ENCODE assay signal across 10 mouse cellular contexts in genomic region chr7:145127180-145127579, GRCm38 (mm10).
DNase-seq lines count a peak whose midpoint lies in the region; ATAC-seq lines count a peak whose summit lies in the region.
"Had no signal": no experiment of that assay in that cellular context is flagged by ENCODE, and none has a peak within 500 bp of the region (broad histone marks: within the 10 kb centered on the region; RNA-seq: fewer than 3 reads in every experiment).

No protein-coding gene starts in this region.

- no peaks in the 10 kb centered on the region for H3K36me3 ChIP-seq in intestine, embryonic 14.5 days (ENCODE audit: control insufficient read depth, insufficient read depth, low read length)
- H3K36me3 ChIP-seq in kidney, embryonic 15.5 days, result no peaks in the 10 kb centered on the region
- H3K36me3 ChIP-seq in stomach, embryonic 15.5 days, result no peaks in the 10 kb centered on the region
- H3K36me3 ChIP-seq: G1E; midbrain, embryonic 12.5 days had no signal

- peak; percentile 16 for DNase-seq in lung, postnatal 25 days (ENCODE audit: low spot score)
- DNase-seq in lung, postnatal 4 days, result no peak
- DNase-seq in intestine, embryonic 14.5 days (ENCODE audit: low spot score), result no peak
- DNase-seq in left cerebral cortex, postnatal 10 days (ENCODE audit: extremely low spot score in 1 of 2, low spot score in 2 of 2), result no peak
- no peak for DNase-seq in frontal cortex, postnatal 36 days (ENCODE audit: low spot score in 2 of 2)

- 34% methylated on average over 4 of the region's 4 CpGs for WGBS in intestine, embryonic 14.5 days
- WGBS in kidney, embryonic 15.5 days, result 27% methylated on average over 4 of the region's 4 CpGs
- 33% methylated on average over 4 of the region's 4 CpGs for WGBS in stomach, embryonic 15.5 days

- peak; percentile 57; the same call in 1 of the 2 replicates for ATAC-seq in intestine, embryonic 14.5 days (replicated peaks; ENCODE audit: low FRiP score, low TSS enrichment, low read depth)
- peak; percentile 80 for ATAC-seq in kidney, embryonic 15.5 days (replicated peaks; ENCODE audit: low FRiP score)
- peak; percentile 74 for ATAC-seq in stomach, embryonic 15.5 days (ENCODE audit: insufficient read depth, low FRiP score, low read depth)
- ATAC-seq: forebrain, embryonic 16.5 days had no signal

- no peak overlapping the region for H3K4me3 ChIP-seq in intestine, embryonic 14.5 days (ENCODE audit: low read depth, low read length)
- H3K4me3 ChIP-seq in kidney, embryonic 15.5 days (replicated peaks), result no peak overlapping the region
- no peak overlapping the region for H3K4me3 ChIP-seq in stomach, embryonic 15.5 days (replicated peaks)
- H3K4me3 ChIP-seq: midbrain, embryonic 12.5 days had no signal

- no peak overlapping the region for H3K4me2 ChIP-seq in intestine, embryonic 14.5 days (ENCODE audit: low read length)
- 0 out of 2 replicates have a peak overlapping the region, but pooled peaks have one; percentile 25 for H3K4me2 ChIP-seq in kidney, embryonic 15.5 days
- no peak overlapping the region for H3K4me2 ChIP-seq in stomach, embryonic 15.5 days
- H3K4me2 ChIP-seq: midbrain, embryonic 12.5 days had no signal

- H3K27ac ChIP-seq in intestine, embryonic 14.5 days (ENCODE audit: low read depth), result no peak overlapping the region
- H3K27ac ChIP-seq in kidney, embryonic 15.5 days, result peak overlapping the region; percentile 82
- H3K27ac ChIP-seq in stomach, embryonic 15.5 days, result peak overlapping the region; percentile 26; the same call in 1 of the 2 replicates
- H3K27ac ChIP-seq: midbrain, embryonic 12.5 days had no signal

- no peaks in the 10 kb centered on the region; the same call in 1 of the 2 replicates for H3K4me1 ChIP-seq in intestine, embryonic 14.5 days (replicated peaks; ENCODE audit: control insufficient read depth, insufficient read depth, low read length)
- H3K4me1 ChIP-seq in kidney, embryonic 15.5 days, result peaks cover 48% of the 10 kb centered on the region
- H3K4me1 ChIP-seq in stomach, embryonic 15.5 days, result 0 out of 2 replicates have a peak, but pooled peaks cover 11% of the 10 kb centered on the region

- intact Hi-C loops in left cerebral cortex, postnatal 10 days (cut with DNase I), result no loop called here

- H3K9ac ChIP-seq in intestine, embryonic 14.5 days (ENCODE audit: low read length), result no peak overlapping the region
- H3K9ac ChIP-seq in kidney, embryonic 15.5 days, result no peak overlapping the region
- no peak overlapping the region for H3K9ac ChIP-seq in stomach, embryonic 15.5 days
- H3K9ac ChIP-seq: midbrain, embryonic 12.5 days had no signal

- H3K9me3 ChIP-seq in intestine, embryonic 14.5 days (ENCODE audit: control insufficient read depth, low read length), result no peaks in the 10 kb centered on the region
- no peaks in the 10 kb centered on the region for H3K9me3 ChIP-seq in kidney, embryonic 15.5 days (replicated peaks)
- no peaks in the 10 kb centered on the region for H3K9me3 ChIP-seq in stomach, embryonic 15.5 days
- H3K9me3 ChIP-seq: G1E; midbrain, embryonic 12.5 days had no signal

- no peaks in the 10 kb centered on the region for H3K27me3 ChIP-seq in intestine, embryonic 14.5 days (replicated peaks; ENCODE audit: control insufficient read depth, insufficient read depth, low read length)
- H3K27me3 ChIP-seq in kidney, embryonic 15.5 days, result no peaks in the 10 kb centered on the region
- no peaks in the 10 kb centered on the region for H3K27me3 ChIP-seq in stomach, embryonic 15.5 days (replicated peaks)
- H3K27me3 ChIP-seq: midbrain, embryonic 12.5 days had no signal
